Mouse (Mus musculus): ENCODE data around the gene Mrm2.
"Not testable (repeated sequence)": the region's sequence is repeated elsewhere in the genome, so short reads cannot be mapped to it uniquely, and the experiment has no call there.

Mrm2 gene

GRCm38 (mm10) chr5:140331615-140332512 is at the start of gene Mrm2:
Gene Mrm2, minus strand, starts transcription at chr5:140331898.
- peak; percentile 91 for DNase-seq (ENCODE audit: low spot score)

GRCm38 (mm10) chr5:140381156-140381555 is 49.5 kb upstream of the Mrm2 start:
- DNase-seq (ENCODE audit: low spot score): no peak

- no peak for DNase-seq (ENCODE audit: low spot score)
Observed at GRCm38 (mm10) chr5:140379299-140379698, 47.6 kb upstream of the Mrm2 start.

GRCm38 (mm10) chr5:140378121-140378853 is 46.6 kb upstream of the Mrm2 start:
- DNase-seq (ENCODE audit: low spot score): no peak

- no peak for DNase-seq (ENCODE audit: low spot score)
Observed at GRCm38 (mm10) chr5:140375249-140375829, 43.6 kb upstream of the Mrm2 start.

- DNase-seq (ENCODE audit: low spot score): no peak
Observed at GRCm38 (mm10) chr5:140374226-140374625, 42.5 kb upstream of the Mrm2 start.

GRCm38 (mm10) chr5:140373711-140374110 is 42.0 kb upstream of the Mrm2 start:
- DNase-seq (ENCODE audit: low spot score): no peak

GRCm38 (mm10) chr5:140371671-140372070 is 40.0 kb upstream of the Mrm2 start:
- DNase-seq (ENCODE audit: low spot score): no peak

GRCm38 (mm10) chr5:140370446-140371254 is 39.0 kb upstream of the Mrm2 start:
- DNase-seq (ENCODE audit: low spot score): no peak

- no peak for DNase-seq (ENCODE audit: low spot score)
Observed at GRCm38 (mm10) chr5:140369466-140369865, 37.8 kb upstream of the Mrm2 start.

- no peak for DNase-seq (ENCODE audit: low spot score)
Observed at GRCm38 (mm10) chr5:140368926-140369325, 37.2 kb upstream of the Mrm2 start.

- not testable (repeated sequence) for DNase-seq (ENCODE audit: low spot score)
Observed at GRCm38 (mm10) chr5:140368126-140368525, 36.4 kb upstream of the Mrm2 start.

- DNase-seq (ENCODE audit: low spot score): no peak
Observed at GRCm38 (mm10) chr5:140364415-140364814, 32.7 kb upstream of the Mrm2 start.

- DNase-seq (ENCODE audit: low spot score): no peak
Observed at GRCm38 (mm10) chr5:140359930-140360674, 28.4 kb upstream of the Mrm2 start.

- no peak for DNase-seq (ENCODE audit: low spot score)
Observed at GRCm38 (mm10) chr5:140357466-140357865, 25.8 kb upstream of the Mrm2 start.

GRCm38 (mm10) chr5:140355934-140356333 is 24.2 kb upstream of the Mrm2 start:
- no peak for DNase-seq (ENCODE audit: low spot score)

GRCm38 (mm10) chr5:140352352-140352751 is 20.7 kb upstream of the Mrm2 start:
- DNase-seq (ENCODE audit: low spot score): no peak

GRCm38 (mm10) chr5:140350731-140351497 is 19.2 kb upstream of the Mrm2 start:
- no peak for DNase-seq (ENCODE audit: low spot score)

- DNase-seq (ENCODE audit: low spot score): no peak
Observed at GRCm38 (mm10) chr5:140349882-140350281, 18.2 kb upstream of the Mrm2 start.

- DNase-seq (ENCODE audit: low spot score): no peak
Observed at GRCm38 (mm10) chr5:140346050-140346449, 14.4 kb upstream of the Mrm2 start.

Data from testis, postnatal 10 days (tissue).